Mouse (Mus musculus): ENCODE measurements around the gene Socs1. TPM values are rescaled to one million over a fixed set of nuclear protein-coding genes. Genes with fewer than 3 reads are reported as not detected.
A peak's percentile ranks its signal among the peaks of the same experiment; 100 is the strongest.

The Socs1 gene
- polyA plus RNA-seq, 1 experiment = 7.3 TPM

DNA sequence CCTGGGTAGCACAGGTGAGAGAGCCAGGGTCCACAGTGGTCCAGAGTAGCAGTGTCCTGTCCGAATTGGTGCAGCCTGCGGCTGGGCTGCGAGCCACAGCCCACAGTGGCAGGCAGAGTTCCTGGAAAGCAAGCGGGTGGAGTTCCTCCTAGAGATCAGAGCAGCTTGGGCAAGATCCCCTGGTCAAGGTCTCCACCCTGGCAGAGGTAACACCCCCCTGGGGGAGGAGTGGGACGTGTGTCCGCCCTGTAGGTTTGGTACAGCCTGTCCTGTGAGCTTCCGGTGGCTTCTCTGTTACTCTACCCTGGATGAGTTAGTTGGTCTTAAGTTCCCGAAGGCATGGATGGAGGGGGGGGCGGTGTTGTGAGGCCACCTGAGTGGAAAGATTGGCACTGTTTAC, 16.5 kb downstream of the Socs1 start:
- TF ChIP-seq POLR2A (IDR thresholded peaks at IDR 0.05; ENCODE audit: low read depth, low read length) = no peak
- no peak for TF ChIP-seq CTCF (IDR thresholded peaks at IDR 0.05; ENCODE audit: borderline replicate concordance, insufficient read depth, low read length)
- Histone ChIP-seq H3K4me1 (ENCODE audit: control insufficient read depth, insufficient read depth, low read length) (no peaks in the 10 kb centered on the region), H3K27ac (ENCODE audit: insufficient read depth, low read length) (no peak overlapping the region), H3K4me3 (ENCODE audit: insufficient read depth, low read length) (no peak overlapping the region)

DNA sequence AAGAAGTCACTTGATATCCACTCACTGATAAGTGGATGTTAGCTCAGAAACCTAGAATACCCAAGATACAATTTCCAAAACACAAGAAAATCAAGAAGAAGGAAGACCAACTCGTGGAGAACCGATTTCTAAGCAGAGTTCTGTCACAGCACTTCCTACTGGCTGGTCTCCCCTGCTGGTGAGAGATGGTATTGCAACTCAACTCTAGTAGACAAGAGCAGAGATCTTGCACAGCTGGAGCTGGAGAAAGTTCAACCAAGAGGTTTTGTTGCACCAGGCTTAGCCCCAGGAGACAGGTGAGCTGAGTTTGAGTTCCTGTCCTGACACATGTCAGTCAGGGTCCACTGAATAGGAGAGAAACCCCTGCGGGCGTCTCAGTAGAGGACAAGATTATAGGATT, 18.2 kb downstream of the Socs1 start:
- H3K4me3 ChIP-seq (ENCODE audit: insufficient read depth, low read length) = no peak overlapping the region
- no peak overlapping the region for H3K27ac ChIP-seq (ENCODE audit: insufficient read depth, low read length)
- no peaks in the 10 kb centered on the region for H3K4me1 ChIP-seq (ENCODE audit: control insufficient read depth, insufficient read depth, low read length)
- 0 out of 2 replicates have a peak, but pooled peaks have one; percentile 17 for TF ChIP-seq CTCF (IDR thresholded peaks at IDR 0.05; ENCODE audit: borderline replicate concordance, insufficient read depth, low read length)
- TF ChIP-seq POLR2A (IDR thresholded peaks at IDR 0.05; ENCODE audit: low read depth, low read length) = no peak

DNA sequence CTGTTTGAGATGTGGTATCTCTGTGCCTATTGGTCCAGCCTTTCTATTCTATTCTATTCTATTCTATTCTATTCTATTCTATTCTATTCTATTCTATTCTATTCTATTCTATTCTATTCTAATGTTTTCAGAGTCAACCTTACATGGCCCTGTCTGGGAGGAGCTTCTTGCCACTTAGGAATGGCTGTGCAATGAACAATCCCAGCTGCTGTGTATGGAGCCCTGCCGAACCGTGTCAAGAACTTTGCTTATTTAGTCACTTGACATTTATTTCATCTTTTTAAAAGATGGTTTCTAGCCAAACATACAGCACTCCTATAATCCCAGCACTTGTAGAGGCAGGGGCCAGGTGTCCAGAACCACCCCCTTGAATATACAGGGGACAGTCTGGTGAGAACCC, 21.0 kb downstream of the Socs1 start:
- TF ChIP-seq POLR2A (IDR thresholded peaks at IDR 0.05; ENCODE audit: low read depth, low read length) (no peak), CTCF (IDR thresholded peaks at IDR 0.05; ENCODE audit: borderline replicate concordance, insufficient read depth, low read length) (no peak)
- no peaks in the 10 kb centered on the region for H3K4me1 ChIP-seq (ENCODE audit: control insufficient read depth, insufficient read depth, low read length)
- H3K27ac ChIP-seq (ENCODE audit: insufficient read depth, low read length) = no peak overlapping the region
- H3K4me3 ChIP-seq (ENCODE audit: insufficient read depth, low read length) = no peak overlapping the region

DNA sequence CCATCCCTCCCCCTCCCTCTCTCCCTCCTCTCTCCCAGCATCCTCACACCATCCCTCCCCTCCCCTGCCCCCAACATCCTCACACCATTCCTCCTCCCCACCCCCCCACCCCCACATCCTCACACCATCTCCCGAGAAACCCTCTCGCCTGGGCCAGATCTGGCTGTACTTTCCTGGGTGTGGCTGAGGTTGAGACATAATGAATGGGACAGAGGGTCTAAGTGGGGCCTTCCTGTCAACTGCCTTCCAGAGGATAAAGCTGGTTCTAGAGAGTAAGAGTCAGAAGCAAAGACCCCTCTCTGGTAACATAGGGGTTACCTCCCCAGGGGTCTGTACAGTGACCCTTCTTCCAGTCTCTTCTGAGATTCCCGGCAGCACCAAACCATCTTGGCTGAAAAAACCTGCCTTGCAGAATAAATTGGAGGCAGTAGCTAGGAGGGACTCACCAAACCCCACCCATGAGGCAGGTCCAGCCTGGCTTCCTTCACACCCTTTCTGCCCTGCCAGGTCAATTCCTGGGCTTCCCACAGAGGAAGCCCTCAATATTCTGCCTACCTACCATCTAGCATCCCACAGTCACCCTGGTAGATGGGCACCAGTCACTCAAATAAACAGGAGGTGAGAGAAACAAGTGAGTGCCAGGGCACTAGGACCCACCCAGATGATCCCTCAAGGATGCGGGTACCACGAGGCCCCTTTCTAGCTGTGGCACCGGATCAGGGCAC, 21.6 kb downstream of the Socs1 start:
- no peak overlapping the region for H3K27ac ChIP-seq (ENCODE audit: insufficient read depth, low read length)
- H3K4me3 ChIP-seq (ENCODE audit: insufficient read depth, low read length) = no peak overlapping the region
- no peaks in the 10 kb centered on the region for H3K4me1 ChIP-seq (ENCODE audit: control insufficient read depth, insufficient read depth, low read length)
- no peak for TF ChIP-seq CTCF (IDR thresholded peaks at IDR 0.05; ENCODE audit: borderline replicate concordance, insufficient read depth, low read length)
- TF ChIP-seq POLR2A (IDR thresholded peaks at IDR 0.05; ENCODE audit: low read depth, low read length) = no peak

DNA sequence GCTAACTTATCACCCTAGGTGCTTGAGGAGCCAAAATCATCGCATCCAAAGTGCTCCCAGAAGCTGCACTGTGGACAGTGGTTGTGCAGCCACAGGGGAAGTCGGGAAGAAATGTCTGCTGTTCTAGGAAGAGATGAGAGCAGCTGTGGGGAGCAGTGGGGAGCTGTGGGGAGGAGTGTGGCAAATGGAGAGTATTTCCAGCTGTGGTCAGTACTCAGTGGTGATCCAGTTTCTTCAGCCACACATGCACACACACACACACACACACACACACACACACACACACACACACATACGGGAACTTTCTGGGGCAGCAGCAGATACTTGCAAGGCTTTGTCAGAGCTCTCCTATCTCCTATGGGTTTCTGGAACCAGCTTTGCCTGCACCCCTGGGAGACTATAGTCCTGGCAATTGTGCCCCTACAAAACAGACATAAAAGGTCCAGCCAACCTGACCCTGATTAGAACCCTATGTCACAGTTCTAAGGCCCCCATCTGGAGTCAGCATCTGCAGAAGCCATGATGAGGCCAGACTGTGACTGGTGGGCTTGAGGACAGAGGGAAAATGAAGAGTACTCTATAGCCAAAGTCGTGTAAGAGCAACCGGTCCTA, 22.7 kb downstream of the Socs1 start:
- TF ChIP-seq CTCF (IDR thresholded peaks at IDR 0.05; ENCODE audit: borderline replicate concordance, insufficient read depth, low read length) (no peak), POLR2A (IDR thresholded peaks at IDR 0.05; ENCODE audit: low read depth, low read length) (no peak)
- no peak overlapping the region for H3K27ac ChIP-seq (ENCODE audit: insufficient read depth, low read length)
- H3K4me3 ChIP-seq (ENCODE audit: insufficient read depth, low read length) = no peak overlapping the region
- no peaks in the 10 kb centered on the region for H3K4me1 ChIP-seq (ENCODE audit: control insufficient read depth, insufficient read depth, low read length)

DNA sequence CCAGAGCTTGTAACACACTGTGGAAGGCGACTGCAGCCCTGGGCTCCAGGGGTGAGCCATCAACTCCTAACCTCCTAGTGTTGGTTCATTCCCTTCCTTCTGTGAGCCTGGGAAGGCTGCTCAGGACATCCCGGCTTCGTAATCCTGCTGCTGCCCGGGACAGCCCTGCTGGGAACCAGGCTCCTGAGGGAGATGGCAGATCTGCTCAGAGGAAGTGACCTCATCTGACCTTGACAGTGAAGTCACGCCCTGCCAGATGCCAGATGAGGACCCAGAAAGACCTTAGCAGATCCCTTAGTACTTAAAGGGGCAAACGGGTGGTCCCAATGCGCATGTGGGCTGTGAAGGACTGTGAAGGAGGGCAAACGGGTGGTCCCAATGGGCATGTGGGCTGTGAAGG, 24.2 kb downstream of the Socs1 start:
- H3K27ac ChIP-seq (ENCODE audit: insufficient read depth, low read length) = no peak overlapping the region
- TF ChIP-seq CTCF (IDR thresholded peaks at IDR 0.05; ENCODE audit: borderline replicate concordance, insufficient read depth, low read length) (no peak), POLR2A (IDR thresholded peaks at IDR 0.05; ENCODE audit: low read depth, low read length) (no peak)
- H3K4me1 ChIP-seq (ENCODE audit: control insufficient read depth, insufficient read depth, low read length) = no peaks in the 10 kb centered on the region
- H3K4me3 ChIP-seq (ENCODE audit: insufficient read depth, low read length) = no peak overlapping the region

DNA sequence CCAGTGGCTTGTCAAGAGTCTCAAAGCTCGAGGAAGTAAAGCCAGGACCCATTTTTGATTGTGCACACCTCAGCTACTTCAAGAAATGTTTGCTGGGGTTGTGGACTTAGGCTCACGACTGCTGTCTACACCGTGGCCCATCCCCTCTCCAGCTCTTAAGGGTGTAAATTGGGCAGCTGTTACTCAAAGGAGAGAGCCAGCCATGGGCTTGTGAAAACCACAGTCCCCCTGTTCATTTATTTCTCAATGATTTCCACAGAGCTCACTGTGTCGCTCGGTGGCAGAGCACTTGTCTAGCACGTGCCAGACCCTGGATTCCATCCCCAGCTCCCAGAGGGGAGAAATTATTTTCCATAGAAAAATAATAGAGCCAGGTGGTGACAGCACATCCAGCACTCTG, 29.2 kb downstream of the Socs1 start:
- Histone ChIP-seq H3K4me3 (ENCODE audit: insufficient read depth, low read length) (no peak overlapping the region), H3K4me1 (ENCODE audit: control insufficient read depth, insufficient read depth, low read length) (peaks cover 9% of the 10 kb centered on the region), H3K27ac (ENCODE audit: insufficient read depth, low read length) (no peak overlapping the region)

DNA sequence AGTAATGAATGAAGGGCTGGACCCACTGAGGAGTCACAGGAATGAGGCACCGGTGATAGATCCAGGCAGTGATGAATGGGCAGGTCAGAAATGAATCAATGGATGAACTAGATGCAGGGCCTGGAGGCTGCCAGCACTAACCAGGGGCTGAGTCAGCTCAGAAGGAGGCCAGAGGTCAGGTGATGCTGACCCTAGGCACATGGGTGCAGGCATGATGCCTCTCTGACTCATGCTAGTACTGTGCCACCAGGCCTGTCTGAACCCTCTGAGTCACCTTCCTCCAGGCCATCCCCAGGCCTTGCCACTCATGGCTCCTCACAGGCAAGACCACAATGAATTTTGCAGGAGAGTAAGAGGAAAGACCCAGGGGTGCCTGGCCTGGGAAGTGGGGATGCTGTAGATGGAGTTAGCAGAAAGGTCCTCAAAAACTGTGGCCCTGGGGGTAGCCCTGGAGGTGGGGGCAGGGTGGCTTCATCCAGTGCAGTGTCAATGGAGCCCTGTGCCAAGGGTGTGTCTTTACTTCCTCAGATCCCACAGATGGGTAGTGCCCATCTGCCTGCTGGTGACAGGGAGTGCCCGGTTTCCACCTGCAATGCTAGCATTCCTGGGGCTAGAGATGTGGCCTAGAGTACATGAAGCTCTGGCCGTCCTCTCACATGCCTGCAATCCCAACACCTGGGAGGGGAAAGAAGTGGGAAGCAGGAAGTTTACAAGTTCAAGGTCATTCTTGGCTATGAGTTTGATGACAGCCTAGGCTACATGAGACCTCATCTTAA, 30.6 kb downstream of the Socs1 start:
- peaks cover 9% of the 10 kb centered on the region for H3K4me1 ChIP-seq (ENCODE audit: control insufficient read depth, insufficient read depth, low read length)
- TF ChIP-seq CTCF (IDR thresholded peaks at IDR 0.05; ENCODE audit: borderline replicate concordance, insufficient read depth, low read length) (no peak), POLR2A (IDR thresholded peaks at IDR 0.05; ENCODE audit: low read depth, low read length) (no peak)

More for the DNA sequence above, 29.2 kb downstream of the Socs1 start:
- TF ChIP-seq CTCF (IDR thresholded peaks at IDR 0.05; ENCODE audit: borderline replicate concordance, insufficient read depth, low read length) (no peak), POLR2A (IDR thresholded peaks at IDR 0.05; ENCODE audit: low read depth, low read length) (no peak)

DNA sequence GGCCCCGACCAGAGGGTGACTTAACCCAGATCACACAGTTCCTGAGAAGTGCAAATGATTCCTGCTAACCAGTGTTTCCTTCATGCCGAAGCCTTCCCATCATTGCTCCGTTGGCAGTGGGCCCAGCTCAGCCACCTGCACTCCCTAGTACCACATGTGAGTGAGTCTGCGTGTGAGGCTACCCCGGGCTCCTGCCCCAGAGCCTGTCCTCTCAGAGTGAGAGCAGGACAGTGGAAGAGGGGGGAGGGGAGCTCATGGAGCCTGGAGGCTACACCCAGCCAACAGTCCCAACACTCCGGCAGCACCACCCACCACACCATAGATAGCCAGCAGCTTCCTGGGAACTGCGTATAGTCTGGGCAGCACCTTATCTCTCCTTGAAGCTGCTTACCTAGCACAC, 35.5 kb downstream of the Socs1 start:
- Histone ChIP-seq H3K4me1 (ENCODE audit: control insufficient read depth, insufficient read depth, low read length) (peaks cover 9% of the 10 kb centered on the region), H3K27ac (ENCODE audit: insufficient read depth, low read length) (no peak overlapping the region), H3K4me3 (ENCODE audit: insufficient read depth, low read length) (no peak overlapping the region)
- no peak for TF ChIP-seq POLR2A (IDR thresholded peaks at IDR 0.05; ENCODE audit: low read depth, low read length)
- no peak for TF ChIP-seq CTCF (IDR thresholded peaks at IDR 0.05; ENCODE audit: borderline replicate concordance, insufficient read depth, low read length)

More for the DNA sequence above, 30.6 kb downstream of the Socs1 start:
- H3K4me3 ChIP-seq (ENCODE audit: insufficient read depth, low read length) = no peak overlapping the region
- no peak overlapping the region for H3K27ac ChIP-seq (ENCODE audit: insufficient read depth, low read length)

DNA sequence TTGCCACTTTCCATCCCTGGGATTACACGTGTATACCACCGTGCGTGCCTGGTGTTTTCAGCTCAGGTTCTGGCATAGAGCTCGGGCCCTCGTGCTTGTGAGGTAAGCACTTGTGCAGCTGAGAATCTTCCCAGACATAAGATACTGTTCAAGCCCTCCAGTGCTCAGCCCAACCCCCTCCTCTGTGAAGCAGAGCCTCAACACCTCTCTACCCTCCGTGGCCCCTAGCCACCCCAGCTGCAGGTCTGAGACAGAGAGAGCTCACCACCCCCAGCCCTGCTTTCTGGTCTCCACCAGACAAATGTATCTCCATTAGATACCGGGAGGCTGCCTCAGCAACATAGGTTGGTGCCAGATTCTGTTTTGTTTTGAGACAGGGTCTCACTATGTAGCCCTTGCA, 36.1 kb downstream of the Socs1 start:
- Histone ChIP-seq H3K4me3 (ENCODE audit: insufficient read depth, low read length) (no peak overlapping the region), H3K4me1 (ENCODE audit: control insufficient read depth, insufficient read depth, low read length) (peaks cover 7% of the 10 kb centered on the region), H3K27ac (ENCODE audit: insufficient read depth, low read length) (no peak overlapping the region)
- no peak for TF ChIP-seq CTCF (IDR thresholded peaks at IDR 0.05; ENCODE audit: borderline replicate concordance, insufficient read depth, low read length)
- no peak for TF ChIP-seq POLR2A (IDR thresholded peaks at IDR 0.05; ENCODE audit: low read depth, low read length)
